Mouse (Mus musculus) urinary bladder, postnatal 14 days (tissue): ENCODE results near the gene Mrnip.

ENCODE experiments used
- DNase-seq: peaks from one replicate; pipeline ENCODE4 v3.0.0; 2021; ENCODE audit warnings: low spot score

Gene Mrnip

DNA sequence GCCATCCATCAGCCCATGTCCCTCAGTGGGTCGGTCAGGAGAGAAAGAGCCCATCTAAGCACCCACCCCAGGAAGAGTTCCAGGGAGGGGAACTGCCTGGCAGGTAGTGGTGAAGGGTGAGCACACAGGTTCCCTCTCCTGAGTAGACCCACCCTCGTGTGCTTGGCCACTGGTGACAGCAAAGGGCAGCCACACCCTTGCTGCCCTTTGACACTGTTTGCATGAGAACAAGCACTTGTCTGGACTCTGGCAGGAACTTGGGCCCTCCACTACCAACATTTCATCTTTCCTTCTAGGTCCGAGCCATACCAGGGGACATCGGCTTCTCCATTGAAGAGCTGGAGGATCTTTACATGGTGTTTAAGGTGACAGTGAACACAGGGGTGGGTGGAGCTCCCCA lies 14.9 kb upstream of the Mrnip start:
- no peak for DNase-seq

DNA sequence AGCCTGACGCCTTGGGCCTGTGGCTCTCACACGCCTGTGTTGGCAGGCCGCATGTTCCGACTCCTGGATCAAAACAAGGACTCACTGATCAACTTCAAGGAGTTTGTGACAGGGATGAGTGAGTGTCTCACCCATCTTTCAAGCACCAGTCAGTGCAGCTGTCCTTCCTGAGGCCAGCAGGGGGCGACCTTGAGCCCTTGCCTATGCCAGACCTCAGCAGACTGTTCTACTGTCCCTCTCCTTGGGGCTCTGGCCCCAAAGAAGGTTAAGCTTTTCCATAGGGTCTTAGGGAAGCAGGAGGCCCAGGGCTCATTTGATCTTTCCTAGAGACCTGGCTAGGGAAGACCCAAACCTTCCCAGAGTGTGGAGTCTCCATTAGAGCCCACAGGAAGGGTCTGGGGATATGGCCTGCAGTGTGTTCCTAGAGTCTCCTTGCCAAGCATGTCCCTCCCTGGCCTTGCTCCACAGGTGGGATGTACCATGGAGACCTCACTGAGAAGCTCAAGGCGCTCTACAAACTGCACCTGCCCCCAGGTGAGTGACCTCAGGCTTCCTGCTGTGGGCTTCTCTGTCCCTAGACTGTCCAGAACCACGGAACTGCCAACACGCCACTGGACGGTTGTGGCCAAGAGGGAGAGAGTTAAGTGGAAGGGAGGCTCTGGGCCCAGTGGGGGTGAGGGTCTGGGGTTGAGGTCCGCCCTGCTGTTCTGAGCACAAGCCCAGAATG lies 12.5 kb upstream of the Mrnip start:
- DNase-seq = peak; percentile 56

GRCm38 (mm10) chr11:50162338-50163050 lies 11.8 kb upstream of the Mrnip start:
- DNase-seq = no peak

DNA sequence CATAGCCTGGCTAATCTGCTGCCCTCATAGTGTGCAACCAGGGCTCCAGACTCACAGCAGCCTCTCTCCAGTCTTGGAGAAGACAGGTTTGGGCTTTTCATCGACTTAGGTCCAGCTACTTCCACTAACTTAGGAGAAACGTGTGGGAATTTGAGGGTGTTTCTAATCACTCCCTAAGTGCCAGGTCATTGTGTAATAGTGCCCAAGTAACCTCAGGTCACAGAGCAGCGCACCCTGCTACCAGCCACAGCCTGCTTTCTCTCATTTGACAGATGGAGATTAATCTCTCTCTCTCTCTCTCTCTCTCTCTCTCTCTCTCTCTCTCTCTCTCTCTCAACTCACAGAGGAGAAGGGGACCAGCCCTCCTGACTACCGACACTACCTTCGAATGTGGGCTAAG lies 5.9 kb upstream of the Mrnip start:
- DNase-seq = no peak

DNA sequence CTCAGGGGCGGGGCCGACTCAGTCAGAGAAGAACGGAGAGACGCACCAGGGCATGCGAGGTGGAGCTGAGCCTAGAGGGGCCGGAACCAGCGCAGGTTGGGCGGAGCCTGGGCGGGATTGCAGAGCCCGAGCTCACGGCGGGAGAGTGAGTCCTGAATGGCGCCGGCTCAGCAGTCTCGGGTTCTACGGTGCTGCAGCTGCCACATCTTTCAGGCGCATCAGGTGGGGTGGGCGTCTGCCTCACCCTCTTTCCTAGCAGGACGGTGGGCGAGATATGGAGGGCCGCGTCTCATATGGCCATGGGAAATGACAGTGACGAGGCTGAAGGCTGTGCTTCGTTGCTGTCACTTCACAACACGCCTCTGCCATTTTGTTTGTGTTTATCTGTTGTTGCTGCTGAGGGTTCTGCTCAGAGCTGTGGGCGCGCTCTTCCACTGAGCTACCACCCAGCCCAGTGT lies 515 bp downstream of the Mrnip start:
- DNase-seq = peak; percentile 99

DNA sequence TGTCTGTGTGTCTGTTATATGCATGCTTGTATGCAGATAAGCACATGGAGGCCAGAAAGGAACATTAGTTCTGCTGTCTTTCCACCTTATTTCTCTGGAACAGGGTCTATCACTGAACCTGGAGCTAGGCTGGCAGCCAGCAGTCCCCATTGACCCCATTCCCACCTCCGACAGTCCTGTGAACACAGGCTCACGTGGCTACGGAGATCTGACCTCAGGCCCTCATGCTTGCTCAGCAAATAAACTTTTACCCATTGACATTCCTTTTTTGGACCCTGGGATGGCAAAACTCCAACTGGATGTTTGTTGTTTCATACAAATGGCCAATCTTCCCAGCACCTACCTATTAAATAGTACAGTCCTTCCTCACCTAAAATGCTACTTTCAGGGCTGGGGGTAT lies 2.1 kb downstream of the Mrnip start:
- DNase-seq = no peak

- no peak for DNase-seq
Observed at GRCm38 (mm10) chr11:50177111-50177510, 2.9 kb downstream of the Mrnip start.

- DNase-seq = no peak
Observed at GRCm38 (mm10) chr11:50178532-50179488, 4.6 kb downstream of the Mrnip start.

DNA sequence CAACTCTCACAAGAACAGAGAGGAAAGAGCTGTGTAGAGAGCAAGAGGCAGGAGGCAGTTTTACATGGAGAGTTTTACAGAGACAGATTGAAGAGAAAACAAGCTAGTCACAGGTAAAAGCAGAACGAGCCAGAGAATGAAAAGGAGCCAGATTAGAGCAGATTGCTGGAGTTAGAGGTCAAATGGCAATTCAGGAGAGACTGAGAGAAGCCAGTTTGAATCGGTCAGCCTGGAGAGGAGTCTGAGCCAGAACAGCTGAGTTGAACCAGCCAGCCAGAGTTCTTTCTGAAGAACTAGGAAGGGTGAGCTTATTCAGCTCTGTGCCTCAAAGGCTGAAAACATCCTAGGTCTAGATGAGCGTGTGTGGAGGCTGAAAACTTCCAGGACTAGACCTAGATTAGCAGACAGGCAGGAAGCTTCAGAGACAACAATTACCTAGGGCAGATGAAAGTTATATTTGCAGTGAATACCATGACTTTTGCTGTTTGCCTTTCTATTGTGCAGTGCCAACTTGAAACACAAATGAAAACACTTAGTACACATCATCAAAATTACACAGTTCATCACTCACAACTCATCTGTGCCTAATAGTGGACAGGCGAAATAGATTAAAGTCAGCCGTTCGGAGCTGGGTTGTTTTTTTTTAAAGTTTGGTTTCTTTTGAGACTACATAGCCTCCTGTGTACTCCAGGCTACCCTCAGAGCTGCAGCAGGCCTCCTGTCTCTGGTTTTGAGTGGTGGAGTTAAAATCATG lies 6.4 kb downstream of the Mrnip start:
- no peak for DNase-seq

DNA sequence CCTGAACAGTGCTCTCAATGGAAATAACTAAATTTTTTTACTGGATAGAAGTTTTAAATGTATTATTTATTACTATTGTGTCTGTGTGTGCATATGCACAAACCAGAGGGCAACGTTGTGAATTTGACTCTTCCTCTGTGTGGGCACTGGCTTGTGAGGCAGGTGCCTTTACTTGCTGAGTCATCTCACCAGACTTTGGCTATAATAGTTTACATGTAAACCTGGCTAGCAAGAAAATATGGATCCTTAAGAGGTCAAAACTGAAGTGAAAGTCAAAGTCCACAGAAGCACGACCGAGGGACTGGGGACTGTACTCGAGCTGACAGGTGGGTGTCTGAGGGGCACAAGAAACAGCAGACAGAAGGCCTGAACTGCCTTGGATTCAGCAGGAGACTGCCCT lies 8.5 kb downstream of the Mrnip start:
- no peak for DNase-seq

DNA sequence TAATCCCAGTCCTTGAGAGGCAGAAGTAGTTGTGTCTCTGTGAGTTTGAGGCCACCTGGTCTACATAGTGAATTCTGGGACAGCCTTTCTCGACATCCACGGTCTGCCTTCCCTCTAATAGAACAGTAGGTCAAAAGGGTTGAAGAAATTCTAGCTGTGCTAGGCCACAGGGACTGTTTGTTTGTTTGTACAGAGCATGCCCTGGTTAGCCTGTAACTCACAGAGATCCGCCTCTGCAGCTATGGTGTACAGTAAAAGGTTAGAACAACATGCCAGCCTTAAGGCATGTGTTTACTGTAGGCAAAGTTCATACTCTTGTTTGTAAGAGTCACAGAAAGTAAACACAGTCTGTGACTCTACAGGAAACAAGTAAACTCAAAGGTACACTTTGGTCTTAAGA lies 10.5 kb downstream of the Mrnip start:
- no peak for DNase-seq

DNA sequence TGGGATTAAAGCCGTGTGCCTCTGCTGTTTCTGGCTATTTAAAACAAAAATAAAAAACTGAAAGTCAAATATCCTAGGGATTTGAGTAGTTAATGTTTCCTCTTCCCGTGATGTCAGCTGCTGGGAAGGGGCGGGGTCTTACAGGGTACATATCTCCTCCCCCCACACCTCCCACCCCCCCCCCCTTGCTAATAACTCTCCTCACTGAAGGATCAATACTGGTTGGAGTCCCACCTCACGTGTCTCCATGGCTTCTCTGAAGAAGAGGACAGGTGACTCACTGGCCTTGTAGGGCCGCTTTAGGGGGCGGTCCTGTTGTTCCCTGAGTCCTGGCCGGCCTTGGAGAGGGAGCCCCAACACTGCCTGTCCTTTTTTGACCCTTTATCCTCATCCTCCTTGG lies 14.4 kb downstream of the Mrnip start:
- DNase-seq = no peak

DNA sequence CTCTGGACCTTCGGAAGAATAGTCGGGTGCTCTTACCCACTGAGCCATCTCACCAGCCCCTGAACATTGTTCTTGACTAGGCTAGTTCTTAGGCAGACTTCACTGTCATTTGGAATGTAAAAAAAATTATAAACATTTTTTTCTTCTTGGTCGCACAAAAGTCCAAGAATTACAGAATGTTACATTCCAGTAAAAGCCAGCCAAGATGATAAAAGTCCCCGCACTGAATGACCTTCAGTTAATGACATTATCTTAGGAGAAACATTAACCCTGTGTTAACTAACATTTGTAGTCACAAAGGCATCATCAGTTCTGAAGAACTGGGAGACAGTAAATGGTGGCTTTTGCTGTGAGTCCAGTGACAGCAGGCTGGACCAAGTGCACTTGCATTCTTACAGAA lies 16.1 kb downstream of the Mrnip start:
- DNase-seq = no peak

DNA sequence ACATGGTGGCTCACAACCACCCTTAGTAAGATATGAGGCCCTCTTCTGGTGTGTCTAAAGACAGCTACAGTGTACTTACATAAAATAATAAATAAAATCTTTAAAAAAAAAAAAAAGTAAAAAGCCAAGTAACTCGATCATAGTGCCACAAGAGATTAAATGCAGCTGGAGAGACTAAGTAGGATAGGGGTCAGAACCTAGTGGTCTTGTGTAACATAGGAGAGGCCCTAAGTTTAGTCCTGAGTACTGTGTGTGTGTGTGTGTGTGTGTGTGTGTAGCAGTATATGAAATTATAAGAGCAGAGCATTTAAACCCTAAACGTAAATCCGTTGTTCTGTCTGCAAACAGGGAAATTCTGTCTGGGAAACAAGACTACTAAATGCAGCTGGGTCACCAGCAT lies 18.0 kb downstream of the Mrnip start:
- no peak for DNase-seq

DNA sequence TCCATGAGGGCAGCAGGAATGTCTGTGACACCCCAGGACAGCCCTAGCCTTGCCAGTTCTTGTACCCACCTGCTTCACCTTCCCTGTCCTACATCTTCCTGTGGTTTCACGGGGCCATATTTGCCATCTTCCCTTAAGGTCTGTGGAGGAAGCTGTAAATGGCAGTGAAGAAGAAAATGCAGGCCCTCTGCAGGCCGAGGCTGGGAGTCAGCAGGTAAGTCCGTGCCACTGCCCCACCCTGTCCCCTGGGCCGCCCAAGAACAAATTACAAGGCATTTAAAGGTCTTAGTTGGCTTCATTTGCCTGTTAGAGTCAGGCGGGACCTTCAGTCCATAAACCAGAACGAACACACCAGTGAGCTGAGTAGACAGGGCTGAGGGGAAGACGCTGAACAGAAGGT lies 19.8 kb downstream of the Mrnip start:
- DNase-seq = no peak

GRCm38 (mm10) chr11:50194793-50195192 lies 20.5 kb downstream of the Mrnip start:
- DNase-seq = no peak

DNA sequence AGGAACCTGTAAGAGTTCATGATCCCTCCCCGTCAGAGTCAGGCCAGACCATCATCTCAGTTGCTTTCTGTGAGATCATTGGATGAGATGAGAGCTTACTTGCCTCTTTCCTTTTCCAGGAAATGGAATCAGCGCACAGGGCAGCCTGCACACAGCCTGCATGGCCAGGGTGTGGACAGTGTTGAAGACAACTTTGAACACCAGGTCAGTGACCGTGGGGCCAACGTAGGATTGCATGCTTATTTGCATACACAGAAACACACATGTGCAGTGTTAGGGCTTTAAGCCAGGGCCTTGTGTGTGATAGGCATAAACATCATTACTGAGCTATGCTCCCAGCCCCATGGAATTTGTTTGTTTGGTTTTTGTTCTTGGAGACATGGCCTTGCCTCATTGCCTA lies 23.3 kb downstream of the Mrnip start:
- DNase-seq = no peak

DNA sequence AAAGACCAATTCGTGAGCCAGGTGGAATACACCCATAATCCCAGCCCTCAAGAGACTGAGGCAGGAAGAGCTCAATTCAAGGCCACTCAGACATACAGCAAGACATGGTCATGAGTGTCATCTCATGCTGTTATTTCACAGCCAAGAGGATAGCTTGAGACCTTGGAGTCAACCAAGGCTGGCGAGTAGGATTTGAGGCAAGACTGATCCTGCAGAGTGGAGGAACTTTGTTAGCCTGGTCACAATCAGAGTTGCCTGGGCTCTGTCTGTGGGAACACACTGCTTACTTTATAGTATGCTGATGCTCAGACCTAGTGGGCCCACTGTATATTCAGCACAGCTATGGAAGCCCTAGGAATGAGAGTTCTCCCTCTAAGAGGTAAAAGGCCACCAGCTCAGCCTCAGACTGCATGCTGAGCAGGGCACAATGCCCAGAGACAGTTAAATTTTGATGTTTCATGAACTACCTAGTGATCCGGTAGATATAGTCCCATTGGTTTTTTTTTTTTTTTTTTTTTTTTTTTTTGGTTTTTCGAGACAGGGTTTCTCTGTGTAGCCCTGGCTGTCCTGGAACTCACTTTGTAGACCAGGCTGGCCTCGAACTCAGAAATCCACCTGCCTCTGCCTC lies 24.1 kb downstream of the Mrnip start:
- no peak for DNase-seq

GRCm38 (mm10) chr11:50198916-50199315 lies 24.7 kb downstream of the Mrnip start:
- DNase-seq = no peak

DNA sequence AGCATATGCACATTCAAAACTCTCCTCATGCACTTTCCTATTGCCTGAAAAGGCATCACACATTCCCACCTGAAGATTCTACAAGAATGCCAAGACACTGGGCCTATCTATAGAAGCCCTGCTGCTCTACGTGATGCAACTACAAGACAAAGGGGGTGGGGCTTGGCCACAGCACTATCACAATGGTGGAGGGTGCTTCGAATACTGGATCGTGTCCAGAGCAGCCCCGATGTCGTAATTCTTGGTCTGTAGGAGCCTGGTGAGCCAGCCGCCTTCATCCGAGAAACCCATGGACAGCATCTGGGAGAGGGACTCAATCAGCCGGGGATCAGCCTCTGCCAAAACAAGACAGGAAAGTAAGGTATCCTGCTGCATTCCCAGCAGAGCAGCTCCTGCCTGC lies 26.4 kb downstream of the Mrnip start:
- no peak for DNase-seq

GRCm38 (mm10) chr11:50201590-50201989 lies 27.3 kb downstream of the Mrnip start:
- no peak for DNase-seq
